Mouse (Mus musculus) neural tube, embryonic 12.5 days (tissue): Measurements from ENCODE around the gene Hs3st1. TPM values are rescaled to one million over a fixed set of nuclear protein-coding genes. Genes with fewer than 3 reads are reported as not detected.
"Not testable (repeated sequence)": the region's sequence is repeated elsewhere in the genome, so short reads cannot be mapped to it uniquely, and the experiment has no call there.

ENCODE experiments used
- ATAC-seq: fragments of 200-750 bp; cut with Nextera tagmentation; 2 replicates; pipeline ENCODE4 v1.8.0; 2017; ENCODE audit warnings: low read depth, mild to moderate bottlenecking, moderate TSS enrichment, moderate library complexity; ENCODE audit not compliant: low FRiP score
- H3K27ac ChIP-seq: fragments of 300-500 bp; sonication (generic); 2 replicates; pipeline ENCODE4 v1.5.1; 2016
- H3K27me3 ChIP-seq: fragments of 300-500 bp; sonication (generic); replicated peaks from 2 replicates; pipeline ENCODE4 v1.6.1; 2016; ENCODE audit warnings: mild to moderate bottlenecking
- H3K36me3 ChIP-seq: fragments of 300-500 bp; sonication (generic); 2 replicates; pipeline ENCODE4 v1.6.1; 2016; ENCODE audit warnings: mild to moderate bottlenecking
- H3K4me1 ChIP-seq: fragments of 300-500 bp; sonication (generic); 2 replicates; pipeline ENCODE4 v1.6.1; 2016
- H3K4me2 ChIP-seq: fragments of 300-500 bp; sonication (generic); replicated peaks from 2 replicates; pipeline ENCODE4 v1.6.1; 2016; ENCODE audit warnings: mild to moderate bottlenecking
- H3K4me3 ChIP-seq: fragments of 300-500 bp; sonication (generic); 2 replicates; pipeline ENCODE4 v1.5.1; 2016
- H3K9ac ChIP-seq: fragments of 300-500 bp; sonication (generic); 2 replicates; pipeline ENCODE4 v1.6.1; 2016; ENCODE audit warnings: mild to moderate bottlenecking
- H3K9me3 ChIP-seq: fragments of 300-500 bp; sonication (generic); 2 replicates; pipeline ENCODE4 v1.6.1; 2016; ENCODE audit warnings: mild to moderate bottlenecking
- WGBS: fragments of 180-500 bp; shearing (Covaris S2); methylation state at CpG from one replicate; pipeline ENCODE4 v1.1.7; 2016; 5-methylcytosine and 5-hydroxymethylcytosine counted together
- polyA plus RNA-seq: library from polyadenylated mRNA; unstranded; fragments of >200 nt; fragmentation: Nextera tagmentation; extraction: Ambion mirVana; gene quantifications from 2 replicates; pipeline ENCODE4 v1.2.1, GENCODE M21; 2016

Gene Hs3st1
- 10.2 and 12.3 TPM in 2 replicates for polyA plus RNA-seq

DNA sequence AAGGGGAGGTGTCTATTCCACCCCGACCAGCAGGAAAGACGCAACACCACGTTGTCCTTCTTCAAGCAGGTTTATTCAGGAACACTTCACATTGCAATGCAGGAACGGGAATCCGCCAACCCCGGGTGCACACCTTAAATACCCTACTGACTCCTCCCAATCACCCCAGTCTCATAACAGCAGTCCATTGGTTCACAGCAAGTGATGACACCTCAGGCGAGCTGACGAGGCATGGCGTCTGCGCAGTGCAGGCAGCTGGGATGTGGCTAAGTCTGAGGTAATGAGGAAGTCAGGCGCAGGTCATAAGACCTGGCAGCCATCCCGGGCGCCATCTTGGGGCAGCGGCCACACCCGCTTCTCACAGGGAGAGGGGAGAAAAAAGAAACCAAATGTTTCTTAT is at the start of gene Hs3st1:
TSS of gene Hs3st1 (minus strand) at position 101 of the 400 bp plus-strand sequence.
- H3K36me3 ChIP-seq, H3K4me3 ChIP-seq, H3K4me2 ChIP-seq, ATAC-seq, H3K9ac ChIP-seq, H3K9me3 ChIP-seq, H3K4me1 ChIP-seq, H3K27ac ChIP-seq, H3K27me3 ChIP-seq: not testable (repeated sequence)
- WGBS, result 93% methylated on average over 15 of the region's 15 CpGs

DNA sequence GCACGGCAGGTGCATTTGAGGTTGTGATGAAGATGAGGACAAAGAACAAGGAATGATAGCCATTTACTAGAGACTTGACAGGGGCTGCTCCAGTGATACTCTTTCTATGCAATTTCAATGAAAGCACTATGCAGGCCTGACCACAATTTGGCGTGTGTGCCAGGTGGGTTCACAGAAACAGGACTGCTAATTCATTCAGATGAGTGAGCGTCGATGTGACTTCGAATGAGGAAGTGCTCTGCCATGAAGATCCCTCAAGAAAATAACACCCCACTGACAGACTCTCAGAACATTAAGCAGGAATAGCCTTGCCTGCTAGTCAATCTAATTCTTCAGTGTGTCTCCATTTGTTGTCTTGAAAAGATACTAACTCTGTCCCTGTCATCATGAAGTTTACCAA is 49.4 kb upstream of the Hs3st1 start:
- Histone ChIP-seq H3K9me3 (no peaks in the 10 kb centered on the region), H3K36me3 (no peaks in the 10 kb centered on the region)
- 91% methylated on average over 5 of the region's 5 CpGs for WGBS

DNA sequence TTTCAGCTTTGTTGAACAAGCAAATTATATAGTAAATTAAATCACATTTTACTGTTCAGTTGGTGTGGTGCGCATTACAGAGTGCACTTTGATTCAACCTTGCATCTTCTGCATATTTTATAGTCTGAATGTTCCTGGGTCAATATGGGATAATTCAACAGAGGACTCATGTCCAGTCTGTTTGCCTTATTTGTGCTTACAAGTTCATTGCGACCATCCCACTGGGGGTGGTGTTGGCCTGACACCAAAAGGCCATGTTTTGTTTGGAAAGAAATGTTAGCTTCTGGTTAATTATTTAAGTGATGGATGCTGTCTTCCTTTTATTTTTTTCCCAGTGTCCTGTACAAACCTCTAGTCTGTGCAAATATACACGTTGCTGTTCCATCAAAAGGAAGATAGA is 48.7 kb upstream of the Hs3st1 start:
- H3K27ac ChIP-seq, result no peak overlapping the region
- H3K9ac ChIP-seq, result no peak overlapping the region
- no peaks in the 10 kb centered on the region for H3K36me3 ChIP-seq
- no peaks in the 10 kb centered on the region for H3K9me3 ChIP-seq
- no peak overlapping the region for H3K4me2 ChIP-seq
- ATAC-seq, result no peak
- no peaks in the 10 kb centered on the region for H3K4me1 ChIP-seq
- 78% methylated on average over 3 of the region's 3 CpGs for WGBS
- H3K27me3 ChIP-seq, result no peaks in the 10 kb centered on the region
- no peak overlapping the region for H3K4me3 ChIP-seq

More for the DNA sequence above, 49.4 kb upstream of the Hs3st1 start:
- Histone ChIP-seq H3K4me3 (no peak overlapping the region), H3K27me3 (no peaks in the 10 kb centered on the region), H3K4me2 (no peak overlapping the region), H3K9ac (no peak overlapping the region), H3K4me1 (no peaks in the 10 kb centered on the region), H3K27ac (no peak overlapping the region)
- ATAC-seq, result no peak

DNA sequence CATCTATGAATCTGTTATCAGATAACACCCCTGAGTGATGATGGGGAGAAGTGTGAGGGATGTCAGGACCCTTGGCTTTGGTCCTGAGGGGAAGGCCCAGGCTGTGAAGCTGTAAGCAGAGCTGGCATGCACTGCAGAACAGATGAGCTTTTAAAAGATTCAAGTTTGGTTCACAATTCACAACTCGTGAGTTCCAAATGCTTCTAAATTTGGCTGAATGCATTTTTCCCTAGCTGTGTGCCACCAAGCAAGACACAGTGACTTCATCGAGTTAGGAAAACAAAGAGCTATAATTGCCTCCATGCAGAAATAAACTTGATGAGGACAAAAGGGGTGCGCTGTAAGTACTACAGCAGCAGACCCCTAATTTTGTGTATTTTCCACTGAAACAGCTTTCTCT is 48.2 kb upstream of the Hs3st1 start:
- H3K9me3 ChIP-seq, result no peaks in the 10 kb centered on the region
- no peak overlapping the region for H3K4me3 ChIP-seq
- H3K9ac ChIP-seq, result no peak overlapping the region
- ATAC-seq, result no peak
- H3K27me3 ChIP-seq, result no peaks in the 10 kb centered on the region
- H3K4me1 ChIP-seq, result no peaks in the 10 kb centered on the region
- H3K4me2 ChIP-seq, result no peak overlapping the region
- WGBS, result 78% methylated on average over 3 of the region's 3 CpGs
- no peaks in the 10 kb centered on the region for H3K36me3 ChIP-seq
- no peak overlapping the region for H3K27ac ChIP-seq

DNA sequence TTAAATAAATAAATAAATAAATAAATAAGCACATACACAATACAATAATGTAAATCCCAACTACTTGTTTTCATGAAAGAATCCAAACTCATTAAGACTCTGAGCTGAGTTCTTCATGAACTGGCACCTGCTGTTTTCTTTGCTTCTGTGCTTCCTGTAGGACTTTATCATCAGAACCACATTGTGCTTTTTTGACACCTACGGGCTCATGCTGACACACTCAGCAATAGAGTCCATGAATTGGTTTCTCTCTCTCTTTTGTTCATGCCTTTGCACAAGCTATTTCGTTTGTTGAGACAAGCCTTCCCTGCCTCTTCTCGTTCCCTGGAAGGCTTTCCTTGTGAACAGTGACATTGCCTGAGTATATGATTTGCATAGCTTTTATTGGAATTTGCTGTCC is 46.8 kb upstream of the Hs3st1 start:
- Histone ChIP-seq H3K27me3 (no peaks in the 10 kb centered on the region), H3K9me3 (no peaks in the 10 kb centered on the region), H3K9ac (no peak overlapping the region), H3K27ac (no peak overlapping the region), H3K4me1 (no peaks in the 10 kb centered on the region), H3K4me3 (no peak overlapping the region), H3K4me2 (no peak overlapping the region), H3K36me3 (no peaks in the 10 kb centered on the region)
- 82% methylated on average over 3 of the region's 3 CpGs for WGBS
- ATAC-seq, result no peak

DNA sequence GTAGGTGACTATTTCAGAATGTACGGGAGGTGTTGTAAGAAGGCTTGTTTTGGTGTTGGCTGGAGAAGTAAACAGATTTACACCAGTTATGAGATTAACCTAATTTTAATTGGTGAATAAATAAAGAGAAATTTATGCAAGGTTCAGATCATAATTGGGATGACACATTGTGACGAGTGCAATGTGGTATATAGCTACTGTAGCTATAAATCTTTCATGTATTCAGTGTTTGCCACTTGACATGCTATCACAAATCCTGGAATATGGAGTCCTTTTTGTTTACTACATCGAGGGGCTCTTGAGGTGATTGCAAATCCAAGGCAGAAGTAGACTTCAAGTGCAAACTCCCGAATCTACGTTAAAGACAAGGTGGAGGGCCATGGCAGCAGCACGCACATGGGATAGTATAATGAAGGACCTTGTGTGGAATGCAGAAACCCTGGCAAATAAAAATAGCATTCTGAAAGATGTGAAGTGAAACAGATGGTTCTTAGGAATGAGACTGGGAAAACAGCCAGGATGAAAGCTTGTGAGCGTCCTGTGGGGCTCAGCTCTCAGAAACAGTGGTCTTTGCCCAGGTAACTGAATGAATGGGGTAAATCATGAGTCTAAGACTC is 21.9 kb upstream of the Hs3st1 start:
- ATAC-seq, result no peak
- Histone ChIP-seq H3K27ac (no peak overlapping the region), H3K4me1 (no peaks in the 10 kb centered on the region), H3K9me3 (no peaks in the 10 kb centered on the region), H3K36me3 (no peaks in the 10 kb centered on the region), H3K27me3 (no peaks in the 10 kb centered on the region), H3K4me2 (no peak overlapping the region), H3K9ac (no peak overlapping the region), H3K4me3 (no peak overlapping the region)
- 89% methylated on average over 7 of the region's 7 CpGs for WGBS

DNA sequence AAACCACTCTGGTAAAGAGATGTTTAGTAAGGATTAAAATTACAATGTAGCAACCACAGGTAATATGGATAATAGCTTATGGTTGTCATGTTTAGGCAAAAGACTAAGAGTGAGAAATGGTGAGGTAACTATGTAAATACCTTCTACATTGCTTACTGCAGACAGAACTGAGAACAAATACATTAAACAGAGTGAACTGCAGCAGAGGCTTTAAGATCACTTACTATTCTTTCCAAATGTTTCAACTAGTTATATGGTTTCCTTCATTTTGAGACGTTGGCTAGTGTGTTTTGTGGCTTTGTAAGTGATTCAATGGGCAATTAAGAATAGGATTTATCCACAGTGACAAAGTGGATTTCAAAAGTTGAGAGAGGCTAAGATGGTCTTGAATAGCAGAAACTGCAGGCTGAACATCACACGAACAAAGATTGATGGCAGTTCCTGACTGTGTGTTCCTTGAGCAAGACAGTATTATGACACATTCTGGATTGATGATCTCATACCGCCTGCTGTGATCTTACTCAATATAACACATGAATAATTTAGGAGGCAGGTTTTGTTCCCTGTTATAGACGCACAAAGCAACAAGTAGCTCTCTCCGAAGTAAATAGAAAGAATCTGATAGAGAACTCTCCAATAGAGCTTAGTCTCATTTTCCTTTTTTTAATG is 16.5 kb upstream of the Hs3st1 start:
- WGBS, result 42% methylated on average over 5 of the region's 5 CpGs
- no peak for ATAC-seq
- H3K9ac ChIP-seq, result no peak overlapping the region
- H3K27me3 ChIP-seq, result no peaks in the 10 kb centered on the region
- H3K36me3 ChIP-seq, result no peaks in the 10 kb centered on the region
- H3K4me1 ChIP-seq, result no peaks in the 10 kb centered on the region
- no peak overlapping the region for H3K4me2 ChIP-seq
- H3K9me3 ChIP-seq, result no peaks in the 10 kb centered on the region
- H3K4me3 ChIP-seq, result no peak overlapping the region
- no peak overlapping the region for H3K27ac ChIP-seq

DNA sequence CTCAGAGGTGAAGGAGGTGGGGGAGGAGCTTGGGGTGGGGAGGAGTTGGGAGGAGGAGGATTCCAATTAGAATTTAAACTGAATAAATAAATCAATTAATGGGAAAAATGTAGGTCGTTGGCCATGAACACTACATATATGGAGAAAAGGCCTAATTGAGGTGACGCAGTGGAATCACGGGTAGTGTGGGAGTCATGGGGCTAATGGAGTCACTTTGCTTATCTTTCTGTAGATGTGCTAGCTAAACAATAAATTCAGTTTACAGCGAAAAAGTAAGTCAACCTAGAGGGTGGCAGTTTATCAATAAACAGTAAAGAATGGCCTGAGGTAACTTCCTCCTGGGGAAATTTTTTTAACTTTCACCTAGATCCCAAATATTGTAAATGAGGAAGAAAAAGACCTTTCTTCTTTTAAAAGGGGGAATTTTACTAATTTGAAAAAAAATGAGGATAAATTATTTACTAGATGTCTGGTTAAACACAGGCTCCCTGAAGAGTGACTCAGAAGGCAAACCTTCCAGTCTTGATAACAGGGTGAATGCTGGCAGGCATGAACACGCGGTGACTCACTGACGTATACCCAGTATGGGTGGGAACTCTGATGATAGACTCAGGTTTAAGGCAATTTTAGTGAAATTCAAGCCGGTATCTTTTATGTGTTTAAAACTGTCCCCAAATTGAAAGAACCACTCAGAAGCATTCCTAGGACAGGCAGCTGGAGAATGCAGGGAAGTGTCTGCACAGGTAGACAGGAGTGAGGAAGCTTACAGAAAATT is 6.6 kb upstream of the Hs3st1 start:
- H3K4me2 ChIP-seq, result no peak overlapping the region
- no peak for ATAC-seq
- no peak overlapping the region for H3K9ac ChIP-seq
- no peaks in the 10 kb centered on the region for H3K36me3 ChIP-seq
- no peak overlapping the region for H3K27ac ChIP-seq
- no peaks in the 10 kb centered on the region for H3K27me3 ChIP-seq
- H3K9me3 ChIP-seq, result no peaks in the 10 kb centered on the region
- no peaks in the 10 kb centered on the region for H3K4me1 ChIP-seq
- H3K4me3 ChIP-seq, result no peak overlapping the region
- 88% methylated on average over 8 of the region's 8 CpGs for WGBS

DNA sequence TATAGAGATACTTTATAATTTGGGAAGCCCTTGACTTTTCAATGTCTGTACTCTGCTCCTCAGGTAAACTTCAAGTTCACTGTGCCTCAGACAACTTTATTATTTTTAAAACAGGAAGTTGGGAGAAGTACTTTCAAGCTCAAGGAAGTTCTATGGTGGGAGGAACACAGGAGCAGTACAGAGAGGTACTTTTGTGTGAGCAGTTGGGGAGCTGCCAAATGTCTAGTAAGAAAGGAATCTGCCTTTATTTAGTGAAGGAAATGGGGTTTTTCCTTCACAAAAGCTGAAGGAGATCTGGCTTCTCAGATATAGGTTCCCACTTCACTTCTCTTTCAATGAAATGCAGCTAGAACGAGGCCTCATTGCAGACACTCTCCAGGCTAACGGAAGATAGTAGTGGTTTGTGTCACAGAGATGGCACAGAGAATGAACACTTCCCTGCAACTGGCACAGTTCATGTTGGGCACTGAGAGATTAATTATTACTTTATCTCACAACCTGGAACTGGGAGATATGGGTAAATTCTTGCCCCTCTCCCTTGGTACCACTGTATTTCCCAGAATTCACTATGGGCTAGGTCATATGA is 3.7 kb upstream of the Hs3st1 start:
- Histone ChIP-seq H3K4me2 (no peak overlapping the region), H3K4me1 (no peaks in the 10 kb centered on the region), H3K9ac (no peak overlapping the region), H3K36me3 (no peaks in the 10 kb centered on the region), H3K27ac (no peak overlapping the region), H3K27me3 (no peaks in the 10 kb centered on the region), H3K4me3 (no peak overlapping the region), H3K9me3 (no peaks in the 10 kb centered on the region)
- 88% methylated on average over 2 of the region's 2 CpGs for WGBS
- ATAC-seq, result no peak

DNA sequence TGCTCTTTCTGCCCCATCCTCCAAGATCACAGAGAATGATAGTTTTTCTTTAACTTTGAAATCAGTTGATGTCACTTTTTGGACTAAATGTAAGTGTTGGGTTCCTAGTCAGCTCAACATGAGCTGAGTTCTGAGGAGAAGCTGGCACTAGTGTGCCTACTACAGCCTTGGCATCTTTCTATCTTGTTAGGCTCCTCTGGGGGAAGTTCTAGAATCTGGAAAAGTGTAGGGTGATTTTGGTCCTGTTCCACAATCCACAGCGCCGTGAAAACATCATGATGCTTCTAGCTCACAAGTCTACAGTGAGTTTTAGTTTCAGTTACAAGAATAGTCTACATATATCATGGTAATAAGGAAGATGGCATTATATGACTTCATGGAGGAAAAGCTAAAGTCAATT is 18.4 kb downstream of the Hs3st1 start:
- Histone ChIP-seq H3K9me3 (no peaks in the 10 kb centered on the region), H3K36me3 (no peaks in the 10 kb centered on the region), H3K27me3 (no peaks in the 10 kb centered on the region), H3K27ac (no peak overlapping the region), H3K4me2 (no peak overlapping the region), H3K9ac (no peak overlapping the region), H3K4me1 (no peaks in the 10 kb centered on the region), H3K4me3 (no peak overlapping the region)
- no peak for ATAC-seq
- 90% methylated on average over 2 of the region's 2 CpGs for WGBS

DNA sequence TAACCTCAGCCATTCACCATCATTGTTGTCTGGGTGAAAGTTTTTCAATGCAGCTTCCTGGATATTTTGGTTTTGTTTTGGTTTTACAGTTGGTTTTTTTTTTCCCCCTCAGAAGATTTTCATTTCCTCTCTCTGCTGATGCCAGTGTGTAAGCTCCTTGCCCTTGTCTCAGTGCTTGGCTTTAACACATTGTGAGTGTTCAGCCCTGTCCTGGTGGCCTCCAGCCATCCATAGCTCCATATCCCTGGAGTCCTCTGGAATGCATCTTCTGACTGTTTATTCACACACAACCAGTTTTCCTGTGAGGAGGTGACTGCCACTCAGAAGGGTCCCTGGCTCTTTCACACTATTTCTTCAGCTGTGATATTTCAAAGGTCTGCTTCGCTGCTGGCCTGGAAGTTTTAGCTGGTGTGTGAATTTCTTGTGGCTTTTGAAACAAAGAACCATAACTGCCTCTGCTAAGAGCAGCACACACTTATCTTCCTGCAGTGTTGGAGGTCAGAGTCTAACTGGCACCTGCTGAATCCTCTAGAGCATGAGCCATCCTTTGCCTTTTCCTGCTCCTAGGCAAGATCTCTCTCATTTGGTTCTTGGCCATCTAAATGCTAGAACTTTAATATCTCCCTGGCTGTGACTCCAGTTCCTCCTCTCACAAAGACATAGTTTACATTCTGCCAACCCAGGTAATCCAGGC is 21.4 kb downstream of the Hs3st1 start:
- Histone ChIP-seq H3K27ac (no peak overlapping the region), H3K4me2 (no peak overlapping the region), H3K9ac (no peak overlapping the region), H3K36me3 (no peaks in the 10 kb centered on the region), H3K27me3 (no peaks in the 10 kb centered on the region), H3K4me1 (no peaks in the 10 kb centered on the region), H3K9me3 (no peaks in the 10 kb centered on the region), H3K4me3 (no peak overlapping the region)
- ATAC-seq, result no peak
- WGBS, result 82% methylated on average over 1 of the region's 1 CpGs
